Mouse (Mus musculus) urinary bladder, postnatal 4 days (tissue): ENCODE results near the gene Plscr2.

Experiments
- DNase-seq, 2 experiments: peaks; one replicate each; pipeline ENCODE4 v3.0.0; 2021 to 2022; ENCODE audit warnings: low spot score in 2 of 2

Gene Plscr2

DNA sequence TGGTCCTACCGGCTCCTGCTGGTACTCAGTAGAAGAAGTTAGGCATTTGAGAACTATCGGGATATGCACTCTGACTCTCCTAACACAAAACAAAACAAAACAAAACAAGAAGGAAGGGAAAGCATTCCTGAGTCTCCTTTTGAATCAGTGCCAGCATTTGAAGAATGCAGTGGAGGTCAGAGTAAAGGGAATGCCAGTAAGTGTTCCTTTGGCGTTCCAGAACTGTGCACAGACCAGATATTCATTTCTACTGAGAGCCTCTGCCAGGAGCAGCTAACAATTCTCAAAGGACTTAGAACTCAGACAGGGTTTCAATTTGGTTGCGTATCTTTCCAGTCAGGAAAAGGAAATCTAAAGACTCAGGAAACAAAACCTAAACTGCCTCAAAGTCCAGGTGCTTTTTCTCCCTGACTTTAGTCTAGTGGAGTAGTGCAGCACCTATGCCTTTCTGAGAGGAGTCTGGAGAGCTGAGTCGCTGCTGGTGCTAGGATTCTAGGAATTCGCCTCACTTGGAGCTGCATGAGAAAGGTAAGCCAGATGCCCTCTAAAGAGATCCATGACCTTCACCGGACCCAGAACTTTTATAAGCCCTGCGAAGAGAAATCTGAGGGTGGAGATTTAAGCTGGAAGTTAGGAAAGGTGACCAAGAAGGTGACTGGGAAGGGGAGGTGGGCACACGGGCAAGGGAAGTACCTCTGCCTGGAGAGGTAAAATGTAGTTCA is at the start of gene Plscr2:
Plscr2 (plus strand) TSS at position 117 of the 722 bp plus-strand sequence.
- DNase-seq = no peak

DNA sequence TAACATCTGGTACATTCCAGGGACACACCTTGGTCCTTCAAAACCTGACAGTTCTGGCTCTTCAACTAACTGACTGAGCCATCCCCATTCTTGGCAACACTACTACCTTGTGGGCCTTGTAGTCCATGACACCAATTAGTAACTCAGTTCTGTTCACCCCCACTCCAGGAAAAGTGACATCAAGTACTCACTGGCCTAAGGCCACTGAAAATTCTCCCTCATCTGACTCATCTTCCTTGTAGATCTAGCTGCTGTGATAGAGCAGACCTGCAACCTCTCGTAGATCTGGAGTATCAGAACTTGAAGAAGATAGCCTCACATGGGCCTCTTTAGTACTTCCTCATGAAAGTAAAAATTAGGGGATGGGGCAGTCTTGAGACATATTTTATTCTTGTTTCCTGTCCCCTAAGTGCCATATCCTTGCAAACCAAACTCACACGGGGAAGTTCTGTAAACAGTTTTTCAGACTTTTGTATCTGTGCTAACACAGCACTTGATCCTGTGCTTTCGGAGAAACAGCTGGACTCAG is 49.2 kb upstream of the Plscr2 start:
- DNase-seq = no peak

DNA sequence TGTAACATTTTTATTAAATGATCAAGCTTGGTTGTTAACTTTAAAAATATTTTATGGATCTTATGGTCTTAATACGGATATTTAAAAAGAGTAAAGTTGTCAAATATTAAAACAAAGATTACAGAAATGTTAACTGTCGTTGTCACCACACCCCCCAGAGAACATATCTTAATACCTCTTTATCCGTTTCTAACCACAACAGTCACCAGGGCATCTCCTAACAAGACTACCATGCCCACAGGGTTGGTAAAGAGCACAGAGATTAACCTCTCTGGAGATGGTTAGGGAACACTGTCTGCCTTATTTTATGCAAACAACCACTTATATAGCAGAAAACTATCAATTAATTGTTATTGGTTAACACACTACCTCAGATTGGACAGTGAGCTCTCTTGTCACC is 48.6 kb upstream of the Plscr2 start:
- no peak for DNase-seq

DNA sequence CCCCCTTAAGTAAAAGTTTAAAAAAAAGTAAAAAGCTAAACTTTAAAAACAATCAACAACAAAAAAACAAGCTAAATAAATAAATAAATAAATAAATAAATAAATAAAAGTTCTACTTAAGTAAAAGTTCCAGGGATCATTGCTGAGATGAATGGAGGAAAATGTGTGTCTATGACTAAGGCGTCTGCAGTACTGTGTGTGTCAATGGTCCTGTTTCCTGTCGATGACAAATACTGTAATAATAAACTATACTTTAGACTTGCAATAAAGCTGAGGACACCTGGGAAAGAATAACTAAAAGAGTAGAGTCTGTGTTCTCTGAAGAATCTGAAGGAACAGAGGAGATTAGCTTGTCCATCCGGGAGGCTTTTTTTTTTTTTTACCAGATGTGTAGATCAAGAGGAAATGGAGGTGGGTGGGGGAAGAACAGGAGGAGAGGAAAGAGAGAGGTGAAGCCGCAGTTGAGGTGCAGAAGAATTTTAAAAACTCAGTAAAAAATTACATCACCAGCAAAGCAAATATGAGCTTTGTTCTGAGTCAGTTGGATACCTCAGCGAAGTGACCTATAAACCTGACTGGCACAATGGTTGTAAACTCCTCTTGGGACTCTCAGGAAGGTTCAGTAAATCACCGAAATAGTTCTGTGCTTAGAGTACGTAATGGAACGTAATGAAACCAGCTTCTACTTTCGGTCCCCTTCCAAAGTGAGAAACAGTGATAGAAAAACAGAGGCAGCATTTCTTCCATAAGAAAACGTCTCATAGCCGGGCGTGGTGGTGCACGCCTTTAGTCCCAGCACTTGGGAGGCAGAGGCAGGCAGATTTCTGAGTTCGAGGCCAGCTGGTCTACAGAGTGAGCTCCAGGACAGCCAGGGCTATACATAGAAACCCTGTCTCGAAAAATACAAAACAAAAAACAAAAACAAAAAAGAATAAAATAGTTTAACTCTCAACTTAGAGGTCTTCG is 46.3 kb upstream of the Plscr2 start:
- no peak for DNase-seq

DNA sequence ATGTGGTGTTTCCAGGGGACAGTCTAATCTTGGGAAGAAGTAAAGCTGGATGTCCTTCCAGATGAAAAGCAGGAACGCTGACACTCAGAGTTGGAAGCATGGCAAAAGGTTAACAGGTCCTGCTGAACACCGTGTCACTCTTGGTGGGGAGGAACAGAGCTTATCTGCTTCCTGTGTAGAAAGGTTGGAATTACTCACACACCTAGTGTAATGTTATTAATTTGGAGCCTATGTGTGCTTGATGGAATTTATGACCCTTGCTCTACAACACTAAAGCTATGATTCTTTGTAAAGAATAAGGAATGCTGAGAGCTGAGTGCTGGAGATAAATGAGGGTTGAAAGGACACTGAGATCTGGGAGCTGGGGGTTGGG is 45.6 kb upstream of the Plscr2 start:
- no peak for DNase-seq

DNA sequence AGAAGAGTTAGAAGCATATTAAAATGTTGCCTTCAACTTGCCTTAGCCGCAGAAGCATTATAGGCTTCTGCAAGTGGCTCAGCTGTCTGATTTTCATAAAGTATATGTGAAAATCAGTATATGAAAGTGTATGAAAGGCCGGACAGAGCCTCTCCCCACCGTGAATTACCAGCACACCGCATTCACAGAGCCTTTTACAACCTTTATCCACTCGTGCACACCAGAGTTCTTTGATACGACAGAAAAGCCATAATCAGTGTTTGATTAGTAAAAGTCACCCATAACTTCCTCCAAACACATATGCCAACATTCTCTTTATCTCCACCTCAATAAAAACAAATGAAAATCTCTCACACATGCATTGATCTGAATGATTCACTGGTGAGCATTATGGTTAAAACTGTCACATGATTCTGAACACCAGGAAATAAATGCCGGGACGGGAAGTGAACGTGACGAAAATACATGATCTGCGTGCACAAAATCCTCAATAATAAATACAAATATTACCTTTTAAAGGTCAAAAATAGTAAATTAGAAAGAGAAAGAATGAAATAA is 40.4 kb upstream of the Plscr2 start:
- no peak for DNase-seq

DNA sequence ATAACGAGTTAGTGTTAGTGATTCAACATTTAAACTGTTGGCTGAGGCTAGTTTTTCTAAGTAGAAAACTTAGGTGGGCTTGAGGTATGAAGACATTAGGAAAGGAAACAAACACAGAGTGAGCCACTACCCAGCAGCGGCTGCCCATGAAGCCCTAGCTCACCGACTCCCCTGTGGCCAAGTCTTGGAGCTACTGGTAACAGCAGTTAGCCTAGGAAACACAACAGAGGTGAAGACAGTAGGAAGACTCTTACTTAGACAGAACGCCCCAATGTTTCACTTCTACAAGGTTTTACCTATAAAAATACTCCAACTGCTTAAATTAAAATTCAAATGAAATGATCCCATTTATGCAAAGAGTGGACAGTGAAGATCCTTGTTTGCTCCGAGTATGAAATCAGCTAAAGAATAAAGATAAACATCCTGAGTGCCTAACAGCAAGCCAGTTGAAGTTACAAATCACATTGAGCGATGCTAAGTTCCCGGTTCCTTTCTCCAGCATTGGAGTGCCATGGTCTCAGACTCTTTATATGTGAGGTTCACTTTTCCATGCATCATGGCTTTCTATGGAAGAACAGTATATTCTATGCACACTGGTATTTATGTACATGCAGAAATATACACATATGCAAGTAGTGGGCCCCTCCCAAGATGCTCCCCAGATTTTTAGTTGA is 26.5 kb upstream of the Plscr2 start:
- no peak for DNase-seq

DNA sequence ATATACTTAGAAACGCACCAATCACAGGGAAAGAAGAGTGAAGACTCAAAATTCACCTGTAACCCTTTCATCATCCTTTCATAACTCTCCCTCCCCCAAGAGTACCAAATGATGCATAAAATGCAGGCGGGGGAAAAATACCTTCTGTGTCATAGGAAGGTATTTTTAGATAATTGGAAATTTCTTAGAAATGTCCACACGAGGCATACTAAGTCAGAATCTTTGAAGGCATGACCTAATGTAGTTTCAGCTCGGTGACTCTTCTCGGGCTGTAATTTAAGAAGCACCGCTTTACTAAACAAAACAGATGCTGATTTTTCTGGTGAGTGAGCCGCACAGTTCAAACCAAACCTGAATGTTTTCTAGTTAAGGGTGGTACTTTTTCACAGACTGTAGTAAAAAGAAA is 26.0 kb upstream of the Plscr2 start, which contains the start of gene Plscr1:
Plscr1 (plus strand) TSS at position 304 of the 406 bp plus-strand sequence.
- no peak for DNase-seq

DNA sequence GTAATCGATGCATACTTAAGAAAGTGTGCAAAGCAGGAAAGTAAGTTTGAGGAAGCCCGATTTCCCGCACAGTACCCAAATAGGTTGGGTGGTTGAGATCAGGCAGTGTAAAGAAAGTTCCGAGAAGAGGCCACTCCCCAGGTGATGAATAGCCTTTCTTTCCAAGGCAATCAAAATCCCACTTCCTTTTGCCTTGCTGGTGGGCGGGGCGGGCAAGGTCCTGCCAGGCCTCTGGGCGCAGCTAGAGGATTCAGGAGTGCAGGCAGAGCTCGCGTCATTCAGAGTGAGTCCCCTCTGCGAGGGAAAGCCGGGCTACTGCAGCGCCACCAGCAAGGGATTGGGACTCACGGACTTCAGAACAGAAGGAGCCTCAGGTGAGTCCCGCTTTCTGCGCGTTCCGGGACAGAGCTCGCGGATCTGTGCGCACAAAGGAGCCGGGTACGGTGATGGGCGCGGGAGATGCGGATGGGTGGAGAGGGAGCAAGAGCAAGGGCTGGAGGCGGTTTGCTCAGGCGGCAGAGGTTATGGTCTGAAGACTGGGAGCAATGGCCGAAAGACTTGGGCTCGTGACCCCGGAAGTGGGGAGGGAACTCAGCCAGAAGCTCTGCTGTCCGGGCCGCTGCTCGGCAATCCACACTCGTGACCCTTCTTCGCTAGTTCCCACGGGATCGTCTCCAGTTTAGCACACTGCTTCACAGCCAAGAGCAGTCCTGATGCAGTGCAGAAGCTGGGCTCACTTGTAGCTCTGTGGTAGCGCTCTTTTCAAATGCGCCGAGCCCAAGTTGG is 25.2 kb upstream of the Plscr2 start:
- peak; percentile 65 to 74 for DNase-seq

DNA sequence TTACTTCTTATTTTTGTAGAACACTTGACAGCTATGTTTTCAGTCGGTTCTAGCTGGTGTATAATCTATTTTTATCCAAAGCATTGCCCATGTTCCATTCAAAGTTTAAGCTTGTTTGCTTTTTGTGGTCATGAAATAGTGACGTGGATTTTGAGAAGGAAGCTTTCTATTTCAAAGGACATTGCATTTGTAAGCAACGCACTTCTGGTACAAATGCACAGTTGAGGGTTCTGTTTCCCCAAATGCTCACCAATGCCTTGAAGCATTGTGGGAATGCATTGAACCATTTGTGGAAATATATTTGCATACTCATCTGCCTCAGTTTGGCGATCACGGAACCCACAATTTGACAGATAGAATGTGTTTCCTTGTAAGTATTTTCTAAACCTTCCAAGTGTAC is 22.7 kb upstream of the Plscr2 start:
- no peak for DNase-seq

DNA sequence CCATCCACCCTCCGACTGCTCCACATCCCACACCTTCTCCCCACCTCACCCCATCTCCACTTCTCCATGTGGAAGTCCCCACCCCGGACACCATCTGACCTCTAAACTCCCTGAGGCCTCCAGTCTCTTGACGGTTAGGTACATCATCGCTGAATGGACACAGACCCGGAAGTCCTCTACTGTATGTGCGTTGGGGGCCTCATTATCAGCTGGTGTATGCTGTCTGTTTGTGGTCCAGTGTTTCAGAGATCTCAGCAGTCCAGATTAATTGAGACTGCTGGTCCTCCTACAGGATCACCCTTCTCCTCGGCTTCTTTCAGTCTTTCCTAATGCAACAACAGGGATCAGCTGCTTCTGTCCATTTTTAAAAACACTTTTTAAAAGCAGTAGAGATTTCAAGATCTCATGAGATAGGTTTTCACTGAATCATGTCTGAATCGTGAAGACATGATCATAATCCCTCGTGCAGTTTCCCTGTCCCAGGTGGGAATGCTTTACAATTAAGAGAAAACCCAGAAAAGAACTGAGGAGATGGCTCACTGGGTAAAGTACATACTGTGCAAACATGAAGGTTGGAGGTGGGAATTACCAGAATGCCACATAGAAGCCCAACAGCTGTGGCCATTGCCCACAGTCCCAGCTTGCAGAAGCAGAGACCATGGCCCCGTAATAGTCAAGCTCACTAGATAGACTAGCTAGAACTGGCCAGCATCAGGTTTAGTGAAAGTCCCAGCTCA is 21.6 kb upstream of the Plscr2 start:
- no peak for DNase-seq

DNA sequence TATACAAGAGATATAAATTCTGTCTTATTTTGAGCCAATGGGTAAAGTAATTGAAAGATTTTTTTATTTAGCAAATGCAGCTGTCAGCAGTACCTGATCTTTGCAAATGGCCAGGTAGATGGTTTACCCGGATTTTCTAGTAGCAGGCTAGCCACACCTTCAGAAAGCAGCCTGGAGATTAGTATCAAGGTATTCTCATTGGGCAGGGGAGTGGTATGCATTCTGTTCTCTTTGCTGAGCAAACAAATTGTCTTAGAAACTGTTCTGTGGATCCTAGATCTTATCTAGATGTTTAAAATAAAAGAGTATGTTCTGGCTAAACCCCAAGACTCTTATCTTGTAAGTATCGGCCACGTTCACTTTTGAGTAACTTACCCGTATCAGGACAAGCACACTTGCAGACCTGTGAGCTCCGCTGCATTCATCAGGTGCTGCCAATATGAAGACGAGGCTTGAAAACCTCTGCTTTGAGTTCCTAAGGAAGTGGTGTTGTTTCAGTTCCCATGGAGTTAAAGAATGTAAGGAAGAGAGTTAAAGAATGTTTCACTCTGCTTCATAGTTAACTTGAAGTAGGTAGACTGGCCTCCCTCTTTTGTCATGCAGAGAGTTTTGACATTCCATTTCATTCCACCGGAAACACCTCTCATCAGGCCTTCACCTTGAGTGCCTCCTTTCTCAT is 14.8 kb upstream of the Plscr2 start:
- DNase-seq = no peak

DNA sequence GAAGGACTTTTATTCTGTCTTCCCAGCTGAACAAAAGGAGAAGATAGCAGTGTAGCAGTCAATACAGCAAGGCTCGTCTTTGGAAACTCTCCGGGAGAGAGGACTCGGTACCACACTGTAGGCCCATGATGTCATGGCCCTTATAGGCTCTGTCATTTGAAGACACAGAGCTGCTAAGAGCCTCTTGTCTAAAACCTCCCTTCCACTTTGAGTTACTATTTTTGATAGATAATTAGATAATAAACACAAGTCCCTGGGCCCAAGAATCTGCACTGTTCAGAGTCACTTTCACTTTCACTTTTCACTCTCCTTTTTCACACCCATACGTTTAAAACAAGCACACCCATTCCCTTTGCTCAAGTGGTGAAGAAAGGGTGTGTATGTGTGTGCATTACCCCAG is 9.7 kb upstream of the Plscr2 start:
- no peak for DNase-seq

DNA sequence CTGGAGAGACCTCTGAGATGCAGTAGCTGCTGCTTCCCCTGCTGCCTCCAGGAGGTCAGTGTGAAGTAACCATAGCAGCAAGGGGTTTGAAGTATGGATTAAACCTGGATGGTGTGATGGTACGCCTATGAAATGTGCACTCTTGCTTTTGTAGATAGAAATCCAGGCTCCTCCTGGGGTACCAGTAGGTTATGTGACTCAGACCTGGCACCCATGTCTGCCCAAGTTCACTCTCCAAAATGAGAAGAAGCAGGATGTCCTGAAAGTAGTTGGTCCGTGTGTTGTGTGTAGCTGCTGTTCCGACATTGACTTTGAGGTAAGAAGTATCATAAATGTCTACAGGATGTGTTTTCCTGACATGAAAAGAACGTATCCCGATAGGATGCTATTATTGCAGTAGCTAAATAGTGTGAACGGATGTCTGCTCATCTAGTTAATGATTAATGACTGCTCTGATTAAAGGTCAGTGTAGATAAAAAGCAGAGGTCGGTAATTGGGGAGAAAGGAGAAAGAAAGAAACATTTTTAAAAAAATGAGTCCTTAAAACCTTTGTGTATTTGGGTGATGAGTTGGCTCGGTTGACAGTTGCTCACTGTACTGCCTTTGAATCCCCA is 8.7 kb upstream of the Plscr2 start:
- DNase-seq = no peak

DNA sequence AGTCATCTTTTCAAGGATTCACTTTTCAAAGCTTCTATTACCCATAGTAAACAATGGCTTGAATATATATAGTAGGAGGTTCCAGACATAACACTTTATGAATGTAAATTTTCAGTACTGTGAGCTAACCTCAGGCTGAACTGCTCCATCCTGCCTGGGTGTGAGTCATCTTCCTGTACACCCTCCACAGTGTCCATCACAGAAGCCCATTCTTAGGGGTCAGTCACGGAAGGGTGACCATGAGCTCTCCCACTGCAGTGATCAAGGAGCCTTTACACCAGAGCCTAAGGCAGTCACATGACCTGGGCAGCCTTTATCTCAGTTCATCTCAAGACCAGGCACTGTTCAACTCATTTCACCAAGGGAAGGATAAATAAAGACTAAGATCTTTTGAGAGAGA is 7.7 kb upstream of the Plscr2 start:
- DNase-seq = no peak

DNA sequence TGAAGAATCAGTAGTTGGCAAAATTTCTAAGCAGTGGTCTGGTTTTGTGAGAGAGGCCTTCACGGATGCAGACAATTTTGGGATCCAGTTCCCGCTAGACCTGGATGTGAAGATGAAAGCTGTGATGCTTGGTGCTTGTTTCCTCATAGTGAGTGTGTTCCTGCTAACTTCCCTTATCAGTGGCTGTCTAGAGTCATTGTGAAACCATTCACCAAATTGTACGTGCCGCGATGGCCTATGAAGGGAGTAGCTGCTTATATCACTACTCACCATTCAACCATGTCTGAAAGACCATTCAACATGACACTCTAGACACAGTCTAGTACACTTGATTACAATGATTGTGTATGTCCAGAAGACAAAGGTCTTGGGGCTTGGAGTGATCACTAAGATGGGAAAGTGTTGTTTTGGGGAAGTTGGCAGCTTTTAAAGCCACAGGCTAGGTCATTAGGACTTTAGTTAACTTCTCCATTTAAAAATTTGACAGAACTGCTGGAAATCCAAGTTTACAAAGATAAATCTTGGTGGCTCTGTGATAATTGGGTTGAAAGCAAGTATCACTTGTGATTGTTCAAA is 5.5 kb upstream of the Plscr2 start:
- no peak for DNase-seq

DNA sequence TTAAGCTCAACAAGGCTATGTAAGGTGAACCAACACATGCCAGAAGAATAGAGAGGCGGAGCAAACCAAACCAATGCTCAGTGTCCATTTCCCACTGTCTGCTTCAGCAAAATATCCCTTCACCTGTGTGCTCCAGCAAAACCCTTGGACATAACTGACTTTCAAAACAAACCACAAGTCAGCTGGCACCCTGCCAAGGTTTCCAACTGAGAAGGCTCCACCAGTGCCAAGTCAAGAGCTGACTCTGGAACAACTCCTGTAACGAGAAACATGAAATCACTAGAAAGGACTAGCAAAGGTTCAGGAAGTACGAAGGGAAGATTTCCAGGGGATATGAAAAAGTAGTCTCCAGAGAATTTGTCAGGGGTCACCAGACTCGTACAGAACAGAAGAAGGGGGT is 4.5 kb upstream of the Plscr2 start:
- DNase-seq = peak in 1 of 2 experiments; percentile 82

DNA sequence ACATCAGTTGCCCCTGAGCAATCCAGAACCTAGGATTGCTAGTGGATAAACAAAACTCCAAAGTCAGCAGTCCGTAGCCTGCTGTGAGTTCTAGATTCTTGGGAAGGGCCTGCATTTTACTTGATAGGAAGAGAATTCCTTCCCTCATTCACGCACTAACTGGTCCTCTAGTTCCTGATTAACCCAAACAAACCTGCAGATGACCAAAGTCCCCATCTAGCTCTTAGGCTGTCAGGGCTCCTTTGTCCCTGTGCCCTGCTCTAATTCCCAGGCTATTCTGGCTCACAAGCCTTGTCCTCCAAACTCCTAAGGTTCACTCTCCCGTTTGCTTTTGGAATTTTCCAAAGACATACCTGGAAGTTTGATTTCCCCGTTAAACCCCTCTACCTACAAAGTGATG is 2.8 kb upstream of the Plscr2 start:
- no peak for DNase-seq

DNA sequence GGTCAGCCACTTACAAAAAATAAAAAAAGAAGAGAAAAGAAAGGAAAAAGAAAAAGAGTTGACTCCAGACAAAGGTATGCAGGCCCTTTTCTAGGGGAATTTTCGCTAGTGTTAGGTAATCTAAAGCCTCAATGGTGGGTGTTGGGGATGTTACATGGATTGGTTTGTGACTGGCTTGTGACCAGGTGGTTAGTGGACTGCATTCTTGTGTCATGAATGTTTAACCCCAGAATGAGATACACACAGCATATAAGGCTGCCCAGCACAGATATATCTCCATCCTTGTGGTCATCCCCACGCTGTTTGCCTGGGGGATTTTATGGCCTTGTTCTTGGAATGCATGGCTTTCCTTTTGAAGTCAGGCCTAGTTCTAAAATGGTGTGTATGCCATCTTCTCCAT is 2.1 kb upstream of the Plscr2 start:
- no peak for DNase-seq
